ENCODE assay signal across 8 mouse cellular contexts in the genomic region with DNA sequence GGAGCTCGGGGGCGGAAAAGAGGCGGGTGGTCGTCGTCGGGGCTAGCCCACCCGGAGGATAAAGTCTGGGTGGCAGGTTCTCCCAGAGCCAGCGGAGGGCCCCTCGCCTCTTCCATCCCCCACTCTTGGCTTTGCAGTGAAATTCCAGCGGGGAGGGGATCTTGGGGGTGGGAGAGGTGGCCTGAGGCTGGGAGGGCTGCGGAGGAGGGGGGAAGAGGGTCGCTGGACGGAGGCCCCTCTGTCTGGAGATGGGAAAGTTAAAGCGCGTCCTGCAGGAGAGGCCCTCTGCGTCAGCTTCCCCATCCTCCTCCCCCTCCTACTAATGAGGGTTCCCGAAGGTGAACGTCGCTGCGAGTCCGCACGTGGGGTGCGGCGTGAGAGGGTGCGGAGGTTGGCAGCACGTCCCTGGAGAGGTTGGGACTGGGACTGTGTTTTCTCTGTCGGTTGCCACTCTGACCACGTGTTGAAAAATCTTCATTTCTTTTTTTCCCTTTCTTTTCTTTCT. TPM values are rescaled to one million over a fixed set of nuclear protein-coding genes. Genes with fewer than 3 reads are reported as not detected.
DNase-seq lines count a peak whose midpoint lies in the region; ATAC-seq and TF ChIP-seq lines count a peak whose summit lies in the region.

No protein-coding gene starts in this region.

- H3K4me1 ChIP-seq in spleen, adult 2 months (ENCODE audit: control insufficient read depth, insufficient read depth, insufficient read length): peaks cover 7% of the 10 kb centered on the region; the same call in 1 of the 2 replicates
- H3K4me1 ChIP-seq in embryonic facial prominence, embryonic 15.5 days: peaks cover 44% of the 10 kb centered on the region
- H3K4me1 ChIP-seq in hindbrain, embryonic 12.5 days: peaks cover 56% of the 10 kb centered on the region
- H3K4me1 ChIP-seq in liver, adult 2 months (ENCODE audit: control insufficient read depth, insufficient read depth, low read length): no peaks in the 10 kb centered on the region
- peaks cover 57% of the 10 kb centered on the region for H3K4me1 ChIP-seq in neural tube, embryonic 12.5 days

- H3K4me3 ChIP-seq in spleen, adult 2 months (ENCODE audit: extremely low read depth, insufficient read depth, insufficient read length): peak overlapping the region; percentile 55
- H3K4me3 ChIP-seq in embryonic facial prominence, embryonic 15.5 days (replicated peaks): peak overlapping the region; percentile 76
- H3K4me3 ChIP-seq in hindbrain, embryonic 12.5 days: peak overlapping the region; percentile 60
- peak overlapping the region; percentile 45; the same call in 1 of the 2 replicates for H3K4me3 ChIP-seq in liver, adult 2 months (ENCODE audit: insufficient read depth, low read depth, low read length)
- peak overlapping the region; percentile 57 for H3K4me3 ChIP-seq in neural tube, embryonic 12.5 days

- H3K4me2 ChIP-seq in embryonic facial prominence, embryonic 15.5 days (replicated peaks): peak overlapping the region; percentile 94
- H3K4me2 ChIP-seq in hindbrain, embryonic 12.5 days (replicated peaks): peak overlapping the region; percentile 89
- peak overlapping the region; percentile 95 for H3K4me2 ChIP-seq in neural tube, embryonic 12.5 days (replicated peaks)

- H3K27me3 ChIP-seq in spleen, adult 2 months (ENCODE audit: control insufficient read depth, insufficient read depth, low read length): peaks cover 6% of the 10 kb centered on the region; the same call in 1 of the 2 replicates
- H3K27me3 ChIP-seq in embryonic facial prominence, embryonic 15.5 days: 0 out of 2 replicates have a peak, but pooled peaks cover 4% of the 10 kb centered on the region
- H3K27me3 ChIP-seq in hindbrain, embryonic 12.5 days: peaks cover 77% of the 10 kb centered on the region
- peaks cover 5% of the 10 kb centered on the region for H3K27me3 ChIP-seq in liver, adult 2 months (ENCODE audit: control insufficient read depth, insufficient read depth, low read length)
- peaks cover 48% of the 10 kb centered on the region for H3K27me3 ChIP-seq in neural tube, embryonic 12.5 days (replicated peaks)

- WGBS in spleen, adult 2 months: 2% methylated on average over 28 of the region's 28 CpGs
- under 1% methylated on average over 28 of the region's 28 CpGs for WGBS in embryonic facial prominence, embryonic 15.5 days
- 2% methylated on average over 26 of the region's 28 CpGs for WGBS in hindbrain, embryonic 12.5 days
- 2% methylated on average over 28 of the region's 28 CpGs for WGBS in liver, adult 2 months
- whole genome bisulfite sequencing in neural tube, embryonic 12.5 days: under 1% methylated on average over 28 of the region's 28 CpGs

- DNase-seq in spleen, adult 2 months (ENCODE audit: low read depth in 1 of 2, low spot score in 2 of 2): peak in 1 of 2 experiments; percentile 9
- DNase-seq in spleen, adult 18-20 months: no peak
- DNase-seq in liver, adult 2 months (ENCODE audit: extremely low read depth, low read depth, low spot score): no peak

- TF ChIP-seq CTCF in spleen, adult 2 months (IDR thresholded peaks at IDR 0.05; ENCODE audit: extremely low read depth, insufficient read depth, insufficient read length, insufficient replicate concordance): no peak
- no peak for TF ChIP-seq CTCF in liver, adult 2 months (IDR thresholded peaks at IDR 0.05; ENCODE audit: low read depth, low read length)

- TF ChIP-seq POLR2A in spleen, adult 2 months (IDR thresholded peaks at IDR 0.05; ENCODE audit: low read depth, low read length): no peak
- TF ChIP-seq POLR2A in liver, adult 2 months (IDR thresholded peaks at IDR 0.05; ENCODE audit: extremely low read depth, insufficient read depth, low read length): no peak

- 0 out of 2 replicates have a peak overlapping the region, but pooled peaks have one; percentile 6 for H3K9ac ChIP-seq in embryonic facial prominence, embryonic 15.5 days
- peak overlapping the region; percentile 23; the same call in 1 of the 2 replicates for H3K9ac ChIP-seq in hindbrain, embryonic 12.5 days
- peak overlapping the region; percentile 29 for H3K9ac ChIP-seq in liver, adult 2 months (ENCODE audit: low read depth, low read length)
- no peak overlapping the region for H3K9ac ChIP-seq in neural tube, embryonic 12.5 days

- no peak for ATAC-seq in embryonic facial prominence, embryonic 15.5 days (ENCODE audit: insufficient number of reproducible peaks, low FRiP score, low TSS enrichment, low read depth)
- ATAC-seq in hindbrain, embryonic 12.5 days (ENCODE audit: low FRiP score): no peak
- ATAC-seq in neural tube, embryonic 12.5 days (ENCODE audit: low FRiP score, low read depth): no peak
- no peak for ATAC-seq in erythroid progenitor cell, adult 5-6 weeks (replicated peaks; ENCODE audit: low FRiP score, poor library complexity, severe bottlenecking)
- no peak for ATAC-seq in monocyte, adult 5-6 weeks (replicated peaks; ENCODE audit: insufficient number of reproducible peaks, low FRiP score, low TSS enrichment, poor library complexity, severe bottlenecking)

- no peaks in the 10 kb centered on the region for H3K79me2 ChIP-seq in liver, adult 2 months (ENCODE audit: control insufficient read depth, insufficient read depth, low read length)

- H3K36me3 ChIP-seq in spleen, adult 2 months (ENCODE audit: control insufficient read depth, insufficient read depth, low read length): no peaks in the 10 kb centered on the region
- H3K36me3 ChIP-seq in embryonic facial prominence, embryonic 15.5 days: no peaks in the 10 kb centered on the region
- no peaks in the 10 kb centered on the region for H3K36me3 ChIP-seq in hindbrain, embryonic 12.5 days
- H3K36me3 ChIP-seq in liver, adult 2 months (ENCODE audit: control insufficient read depth, insufficient read depth, low read length): no peaks in the 10 kb centered on the region
- no peaks in the 10 kb centered on the region for H3K36me3 ChIP-seq in neural tube, embryonic 12.5 days

- H3K27ac ChIP-seq in spleen, adult 2 months (ENCODE audit: insufficient read depth, low read length): no peak overlapping the region
- peak overlapping the region; percentile 93 for H3K27ac ChIP-seq in embryonic facial prominence, embryonic 15.5 days (replicated peaks)
- H3K27ac ChIP-seq in hindbrain, embryonic 12.5 days: no peak overlapping the region
- no peak overlapping the region for H3K27ac ChIP-seq in liver, adult 2 months (replicated peaks; ENCODE audit: insufficient read depth, low read depth, low read length)
- H3K27ac ChIP-seq in neural tube, embryonic 12.5 days: no peak overlapping the region

- no peaks in the 10 kb centered on the region for H3K9me3 ChIP-seq in embryonic facial prominence, embryonic 15.5 days (replicated peaks)
- H3K9me3 ChIP-seq in hindbrain, embryonic 12.5 days (replicated peaks): no peaks in the 10 kb centered on the region
- H3K9me3 ChIP-seq in neural tube, embryonic 12.5 days: no peaks in the 10 kb centered on the region

RNA-seq across cellular contexts. Expression of a gene that starts 1.4 kb away (rescaled TPM):
- polyA plus RNA-seq in spleen, adult 2 months (2012; rRNA removed): 47.7 and 55.7 TPM in 2 replicates
- 918 and 948 TPM in 2 replicates for polyA plus RNA-seq in embryonic facial prominence, embryonic 15.5 days (2015; fragmentation: Nextera tagmentation; extraction: Ambion mirVana)
- polyA plus RNA-seq in hindbrain, embryonic 12.5 days (2016; fragmentation: Nextera tagmentation; extraction: Ambion mirVana): 565 and 605 TPM in 2 replicates
- 5.3 and 6.0 TPM in 2 replicates for total RNA-seq in liver, adult 2 months (2014; rRNA removed)
- polyA plus RNA-seq in liver, adult 2 months (2012; rRNA removed): 2.4 and 5.0 TPM in 2 replicates
- 399 and 445 TPM in 2 replicates for polyA plus RNA-seq in neural tube, embryonic 12.5 days (2016; fragmentation: Nextera tagmentation; extraction: Ambion mirVana)
- 11.5 and 26.0 TPM in 2 replicates for total RNA-seq in erythroid progenitor cell, adult 5-6 weeks (2015; ENCODE audit: low replicate concordance)
- total RNA-seq in erythroid progenitor cell, adult 5-6 weeks (2017; ENCODE audit: low replicate concordance): 5.0 and 5.2 TPM in 2 replicates
- total RNA-seq in monocyte, adult 5-6 weeks (2017): 30.4 to 97.0 TPM (median 61.4 TPM) in 3 replicates

RNA-seq across cellular contexts. Expression of a gene that starts 44.0 kb away (rescaled TPM):
- 1.5 and 1.7 TPM in 2 replicates for polyA plus RNA-seq in spleen, adult 2 months (2012; rRNA removed)
- 2.7 and 3.1 TPM in 2 replicates for polyA plus RNA-seq in embryonic facial prominence, embryonic 15.5 days (2015; fragmentation: Nextera tagmentation; extraction: Ambion mirVana)
- polyA plus RNA-seq in hindbrain, embryonic 12.5 days (2016; fragmentation: Nextera tagmentation; extraction: Ambion mirVana): 8.3 and 9.5 TPM in 2 replicates
- 2.3 and 2.4 TPM in 2 replicates for total RNA-seq in liver, adult 2 months (2014; rRNA removed)
- polyA plus RNA-seq in liver, adult 2 months (2012; rRNA removed): 3.8 and 4.2 TPM in 2 replicates
- 7.9 and 8.3 TPM in 2 replicates for polyA plus RNA-seq in neural tube, embryonic 12.5 days (2016; fragmentation: Nextera tagmentation; extraction: Ambion mirVana)
- 1.1 TPM in 1 of 2 replicates, not detected in the other for total RNA-seq in erythroid progenitor cell, adult 5-6 weeks (2015; ENCODE audit: low replicate concordance)
- 0.13 and 1.1 TPM in 2 replicates for total RNA-seq in erythroid progenitor cell, adult 5-6 weeks (2017; ENCODE audit: low replicate concordance)
- 3.1 to 8.6 TPM (median 4.5 TPM) in 3 replicates for total RNA-seq in monocyte, adult 5-6 weeks (2017)
